Mouse (Mus musculus) MEL (cell line): ENCODE results near the gene Anapc4. TPM values are rescaled to one million over a fixed set of nuclear protein-coding genes. Genes with fewer than 3 reads are reported as not detected.

ENCODE experiments used
- DNase-seq: peaks from one replicate; pipeline ENCODE4 v3.0.0; 2011; ENCODE audit warnings: low read depth, low spot score
- H3K27ac ChIP-seq: 2 replicates; pipeline ENCODE4 v1.5.1; 2012; ENCODE audit warnings: low read depth, mild to moderate bottlenecking, control low read depth, low read length, moderate library complexity; ENCODE audit not compliant: control insufficient read depth
- H3K27me3 ChIP-seq, 2 experiments: fragments of 150-350 bp in 1 of 2; sonication (generic) in 1 of 2; 2 replicates each; pipeline ENCODE4 v1.6.1; 2012; ENCODE audit warnings: low read length in 2 of 2, mild to moderate bottlenecking in 2 of 2, improper control_type of control experiment in 1 of 2, moderate library complexity in 1 of 2; ENCODE audit not compliant: insufficient read depth in 2 of 2, control insufficient read depth in 1 of 2
- H3K36me3 ChIP-seq, 2 experiments: 2 replicates each; pipeline ENCODE4 v1.6.1; 2012 to 2014; ENCODE audit warnings: low read length in 2 of 2, improper control_type of control experiment in 1 of 2, inconsistent platforms in 1 of 2, mild to moderate bottlenecking in 1 of 2; ENCODE audit not compliant: insufficient read depth in 2 of 2, control insufficient read depth in 1 of 2
- H3K4me1 ChIP-seq, 2 experiments: fragments of 150-350 bp in 1 of 2; sonication (generic) in 1 of 2; 2 replicates each; pipeline ENCODE4 v1.6.1; 2012; ENCODE audit warnings: low read length in 2 of 2, improper control_type of control experiment in 1 of 2, mild to moderate bottlenecking in 1 of 2; ENCODE audit not compliant: insufficient read depth in 2 of 2, control insufficient read depth in 1 of 2
- H3K4me3 ChIP-seq, 2 experiments: fragments of 150-350 bp in 1 of 2; sonication (generic) in 1 of 2; 2 replicates each; pipeline ENCODE4 v1.5.1; 2012; ENCODE audit warnings: low read depth in 2 of 2, low read length in 2 of 2, mild to moderate bottlenecking in 2 of 2, moderate library complexity in 2 of 2, control low read depth in 1 of 2, improper control_type of control experiment in 1 of 2; ENCODE audit not compliant: control insufficient read depth in 1 of 2, insufficient read depth in 1 of 2
- H3K79me2 ChIP-seq: 2 replicates; pipeline ENCODE4 v1.6.1; 2012; ENCODE audit warnings: mild to moderate bottlenecking, low read length, moderate library complexity; ENCODE audit not compliant: control insufficient read depth, poor library complexity, insufficient read depth
- H3K9ac ChIP-seq: 2 replicates; pipeline ENCODE4 v1.6.1; 2012; ENCODE audit warnings: low read depth, mild to moderate bottlenecking, control low read depth, low read length, moderate library complexity; ENCODE audit not compliant: control insufficient read depth, poor library complexity, severe bottlenecking
- H3K9me3 ChIP-seq: fragments of 150-350 bp; sonication (generic); replicated peaks from 2 replicates; pipeline ENCODE4 v1.6.1; 2012; ENCODE audit warnings: mild to moderate bottlenecking, low read length, improper control_type of control experiment, moderate library complexity; ENCODE audit not compliant: insufficient read depth
- BHLHE40 ChIP-seq: IDR thresholded peaks from 2 replicates; pipeline ENCODE4 v1.6.1; 2012; ENCODE audit warnings: low read depth, mild to moderate bottlenecking, inconsistent platforms, low read length, improper control_type of control experiment, borderline replicate concordance
- CTCF ChIP-seq, 3 experiments: IDR thresholded peaks in 2 of 3; conservative IDR thresholded peaks in 1 of 3; 2 replicates each; pipeline ENCODE4 v1.5.1; 2011 to 2012; ENCODE audit warnings: low read length in 3 of 3, low read depth in 2 of 3, mild to moderate bottlenecking in 2 of 3, improper control_type of control experiment in 1 of 3, inconsistent platforms in 1 of 3, mixed read lengths in 1 of 3, moderate library complexity in 1 of 3; ENCODE audit not compliant: control insufficient read depth in 1 of 3, insufficient read depth in 1 of 3, poor library complexity in 1 of 3, severe bottlenecking in 1 of 3
- GABPA ChIP-seq: IDR thresholded peaks from 2 replicates; pipeline ENCODE4 v1.6.1; 2012; ENCODE audit warnings: low read depth, mild to moderate bottlenecking, inconsistent platforms, low read length, improper control_type of control experiment, moderate library complexity
- GATA1 ChIP-seq: IDR thresholded peaks from 2 replicates; pipeline ENCODE4 v1.6.1; 2011; ENCODE audit warnings: low read depth, low read length, improper control_type of control experiment
- HCFC1 ChIP-seq: IDR thresholded peaks from 2 replicates; pipeline ENCODE4 v1.6.1; 2012; ENCODE audit warnings: low read depth, mild to moderate bottlenecking, inconsistent platforms, low read length, improper control_type of control experiment, moderate library complexity
- KAT2A ChIP-seq: conservative IDR thresholded peaks from 2 replicates; pipeline ENCODE4 v1.6.1; 2012; ENCODE audit warnings: low read depth, low read length, improper control_type of control experiment, inconsistent platforms
- MAX ChIP-seq: IDR thresholded peaks from 2 replicates; pipeline ENCODE4 v1.6.1; 2011; ENCODE audit warnings: low read length, improper control_type of control experiment
- MAZ ChIP-seq: IDR thresholded peaks from 2 replicates; pipeline ENCODE4 v1.6.1; 2012; ENCODE audit warnings: low read depth, mild to moderate bottlenecking, inconsistent platforms, low read length, improper control_type of control experiment
- MXI1 ChIP-seq: IDR thresholded peaks from 2 replicates; pipeline ENCODE4 v1.6.1; 2011; ENCODE audit warnings: mild to moderate bottlenecking, low read depth, low read length, improper control_type of control experiment
- MYC ChIP-seq: IDR thresholded peaks from 2 replicates; pipeline ENCODE4 v1.6.1; 2011; ENCODE audit warnings: low read depth, mild to moderate bottlenecking, low read length, improper control_type of control experiment, moderate library complexity
- POLR2A ChIP-seq, 2 experiments: IDR thresholded peaks; 2 replicates each; pipeline ENCODE4 v1.6.1; 2011 to 2012; ENCODE audit warnings: low read length in 2 of 2, mild to moderate bottlenecking in 2 of 2, control low read depth in 1 of 2, improper control_type of control experiment in 1 of 2, low read depth in 1 of 2, moderate library complexity in 1 of 2; ENCODE audit not compliant: control insufficient read depth in 1 of 2, insufficient read depth in 1 of 2, poor library complexity in 1 of 2
- POLR2AphosphoS2 ChIP-seq: IDR thresholded peaks from 2 replicates; pipeline ENCODE4 v1.6.1; 2011; ENCODE audit warnings: low read length, improper control_type of control experiment
- POLR2AphosphoS5 ChIP-seq: IDR thresholded peaks from 2 replicates; pipeline ENCODE4 v1.6.1; 2012; ENCODE audit warnings: low read depth, borderline replicate concordance, mild to moderate bottlenecking, inconsistent platforms, low read length, moderate library complexity, mixed read lengths
- SIN3A ChIP-seq: IDR thresholded peaks from 2 replicates; pipeline ENCODE4 v1.6.1; 2012; ENCODE audit warnings: low read length, improper control_type of control experiment, inconsistent platforms
- UBTF ChIP-seq: IDR thresholded peaks from 2 replicates; pipeline ENCODE4 v1.6.1; 2012; ENCODE audit warnings: low read depth, mild to moderate bottlenecking, inconsistent platforms, low read length, improper control_type of control experiment, moderate library complexity, borderline replicate concordance; ENCODE audit not compliant: insufficient read depth
- USF2 ChIP-seq, 2 experiments: IDR thresholded peaks; 2 replicates each; pipeline ENCODE4 v1.6.1; 2011 to 2012; ENCODE audit warnings: improper control_type of control experiment in 2 of 2, low read length in 2 of 2, borderline replicate concordance in 1 of 2, inconsistent platforms in 1 of 2, low read depth in 1 of 2, mild to moderate bottlenecking in 1 of 2; ENCODE audit not compliant: insufficient read depth in 1 of 2
- ZC3H11A ChIP-seq: IDR thresholded peaks from 2 replicates; pipeline ENCODE4 v1.6.1; 2012; ENCODE audit warnings: low read depth, mild to moderate bottlenecking, inconsistent platforms, low read length, improper control_type of control experiment
- ZNF384 ChIP-seq: IDR thresholded peaks from 2 replicates; pipeline ENCODE4 v1.6.1; 2012; ENCODE audit warnings: low read depth, mild to moderate bottlenecking, inconsistent platforms, low read length, improper control_type of control experiment
- polyA plus RNA-seq, 2 experiments: library from polyadenylated mRNA; stranded (reverse) in 1 of 2; unstranded in 1 of 2; fragments of >175 nt in 1 of 2; fragments of >200 nt in 1 of 2; gene quantifications; 2 replicates each; pipeline versions ENCODE4 v1.2.1 to v1.2.4; 2012; ENCODE audit warnings: low replicate concordance in 2 of 2, low read depth in 1 of 2; ENCODE audit not compliant: insufficient read length in 2 of 2, insufficient read depth in 1 of 2, missing spikeins in 1 of 2
- total RNA-seq: library from RNA; depleted of rRNA; stranded (reverse); fragments of 300-350 nt; gene quantifications from 2 replicates; pipeline ENCODE4 v1.2.3, GENCODE M21; 2012

Anapc4 gene
- total and polyA plus RNA-seq, 3 experiments: 56.4 to 159 (median 56.6) TPM

GRCm38 (mm10) chr5:52806349-52806748, 27.5 kb upstream of the Anapc4 start:
- Histone ChIP-seq H3K9ac (no peak overlapping the region), H3K79me2 (no peaks in the 10 kb centered on the region), H3K27me3 (no peaks in the 10 kb centered on the region), H3K9me3 (no peaks in the 10 kb centered on the region), H3K4me3 (no peak overlapping the region), H3K36me3 (no peaks in the 10 kb centered on the region), H3K27ac (no peak overlapping the region), H3K4me1 (no peaks in the 10 kb centered on the region; a peak in 1 of 4 replicates)
- TF ChIP-seq ZC3H11A (no peak), KAT2A (no peak)
- no peak for DNase-seq

GRCm38 (mm10) chr5:52807030-52807429, 26.8 kb upstream of the Anapc4 start:
- H3K27ac ChIP-seq: no peak overlapping the region
- TF ChIP-seq CTCF (IDR thresholded peaks at IDR 0.05 in 2 of 3, conservative IDR thresholded peaks at IDR 0.05 in 1 of 3; ENCODE audit: control insufficient read depth in 1 of 3, insufficient read depth in 1 of 3, low read depth in 2 of 3, low read length in 3 of 3, poor library complexity in 1 of 3, severe bottlenecking in 1 of 3): no peak
- no peak for TF ChIP-seq MYC
- TF ChIP-seq MXI1: no peak
- no peak for TF ChIP-seq SIN3A
- TF ChIP-seq BHLHE40: no peak
- no peak for TF ChIP-seq MAZ
- no peak for TF ChIP-seq MAX
- no peak for TF ChIP-seq ZNF384
- TF ChIP-seq KAT2A: no peak
- TF ChIP-seq UBTF: no peak
- no peak for TF ChIP-seq HCFC1
- TF ChIP-seq GATA1: no peak
- no peak for TF ChIP-seq POLR2AphosphoS5
- TF ChIP-seq POLR2AphosphoS2: no peak
- no peak for TF ChIP-seq USF2 (IDR thresholded peaks at IDR 0.05; ENCODE audit: borderline replicate concordance in 1 of 2, insufficient read depth in 1 of 2, low read depth in 1 of 2, low read length in 2 of 2)
- no peak for TF ChIP-seq POLR2A (IDR thresholded peaks at IDR 0.05; ENCODE audit: control insufficient read depth in 1 of 2, insufficient read depth in 1 of 2, low read depth in 1 of 2, low read length in 2 of 2, poor library complexity in 1 of 2)
- no peak for TF ChIP-seq GABPA
- no peaks in the 10 kb centered on the region for H3K36me3 ChIP-seq
- H3K9ac ChIP-seq: no peak overlapping the region
- no peaks in the 10 kb centered on the region for H3K79me2 ChIP-seq
- H3K27me3 ChIP-seq: no peaks in the 10 kb centered on the region
- no peaks in the 10 kb centered on the region for H3K9me3 ChIP-seq
- no peak overlapping the region for H3K4me3 ChIP-seq
- H3K4me1 ChIP-seq: no peaks in the 10 kb centered on the region
- DNase-seq: peak; percentile 20
